Mouse (Mus musculus) testis, adult 2 months (tissue): ENCODE measurements around the gene Ucp2.

Source experiments
- CTCF ChIP-seq: fragments of 200-500 bp; IDR thresholded peaks from 2 replicates; pipeline ENCODE4 v1.5.1; 2012; ENCODE audit warnings: low read depth, mild to moderate bottlenecking, inconsistent platforms, low read length, moderate library complexity; ENCODE audit not compliant: control insufficient read depth, insufficient read depth, insufficient replicate concordance
- POLR2A ChIP-seq: fragments of 200-500 bp; IDR thresholded peaks from 2 replicates; pipeline ENCODE4 v1.6.1; 2012; ENCODE audit warnings: low read depth, mild to moderate bottlenecking, inconsistent platforms, low read length, moderate library complexity; ENCODE audit not compliant: control insufficient read depth

GRCm38 (mm10) chr7:100534216-100534615 lies 41.1 kb downstream of the Ucp2 start:
- no peak for TF ChIP-seq POLR2A
- no peak for TF ChIP-seq CTCF
